Mouse (Mus musculus): Measurements from ENCODE around the gene Odf3. TPM values are rescaled to one million over a fixed set of nuclear protein-coding genes. Genes with fewer than 3 reads are reported as not detected.

Gene Odf3
- not detected in 2 replicates for polyA plus RNA-seq (2015; fragmentation: Nextera tagmentation; extraction: Ambion mirVana)

- no peak within 1 kb of the TSS for H3K9ac ChIP-seq (ENCODE audit: low read depth, low read length)
Measured at GRCm38 (mm10) chr7:140847755-140848580, at the start of gene Odf3. Odf3 (plus strand) TSS chr7:140847805.

GRCm38 (mm10) chr7:140798212-140798611 is 49.4 kb upstream of the Odf3 start:
- Histone ChIP-seq H3K36me3 (ENCODE audit: control insufficient read depth, insufficient read depth) (no peaks in the 10 kb centered on the region), H3K27me3 (replicated peaks; ENCODE audit: control insufficient read depth, insufficient read depth, low read length) (no peaks in the 10 kb centered on the region), H3K9ac (ENCODE audit: low read depth, low read length) (no peak overlapping the region), H3K4me3 (ENCODE audit: low read depth, low read length) (no peak overlapping the region), H3K9me3 (ENCODE audit: control insufficient read depth) (no peaks in the 10 kb centered on the region), H3K27ac (ENCODE audit: low read depth, low read length) (no peak overlapping the region), H3K4me1 (replicated peaks; ENCODE audit: control insufficient read depth, insufficient read depth, low read length) (no peaks in the 10 kb centered on the region), H3K4me2 (replicated peaks; ENCODE audit: low read depth) (no peak overlapping the region)
- no peak for ATAC-seq
- 64% methylated on average over 2 of the region's 2 CpGs for WGBS
- TF ChIP-seq CTCF (IDR thresholded peaks at IDR 0.05; ENCODE audit: low read depth) = no peak

More at GRCm38 (mm10) chr7:140847755-140848580, at the start of gene Odf3:
- Histone ChIP-seq H3K4me1 (replicated peaks; ENCODE audit: control insufficient read depth, insufficient read depth, low read length) (no peaks in the 10 kb centered on the region), H3K4me2 (replicated peaks; ENCODE audit: low read depth) (no peak within 1 kb of the TSS), H3K27ac (ENCODE audit: low read depth, low read length) (no peak within 1 kb of the TSS), H3K9me3 (ENCODE audit: control insufficient read depth) (no peaks in the 10 kb centered on the region), H3K4me3 (ENCODE audit: low read depth, low read length) (no peak within 1 kb of the TSS), H3K36me3 (ENCODE audit: control insufficient read depth, insufficient read depth) (peaks cover 17% of the 10 kb centered on the region), H3K27me3 (replicated peaks; ENCODE audit: control insufficient read depth, insufficient read depth, low read length) (no peaks in the 10 kb centered on the region; the same call in 1 of the 2 replicates)
- WGBS = 58% methylated on average over 11 of the region's 11 CpGs
- no peak for ATAC-seq
- no peak for TF ChIP-seq CTCF (IDR thresholded peaks at IDR 0.05; ENCODE audit: low read depth)

GRCm38 (mm10) chr7:140802629-140803028 is 45.0 kb upstream of the Odf3 start:
- ATAC-seq = no peak
- H3K4me1 ChIP-seq (replicated peaks; ENCODE audit: control insufficient read depth, insufficient read depth, low read length) = no peaks in the 10 kb centered on the region
- TF ChIP-seq CTCF (IDR thresholded peaks at IDR 0.05; ENCODE audit: low read depth) = no peak
- H3K27ac ChIP-seq (ENCODE audit: low read depth, low read length) = no peak overlapping the region
- no peak overlapping the region for H3K9ac ChIP-seq (ENCODE audit: low read depth, low read length)
- no peak overlapping the region for H3K4me2 ChIP-seq (replicated peaks; ENCODE audit: low read depth)
- H3K9me3 ChIP-seq (ENCODE audit: control insufficient read depth) = no peaks in the 10 kb centered on the region
- 72% methylated on average over 6 of the region's 6 CpGs for WGBS
- H3K36me3 ChIP-seq (ENCODE audit: control insufficient read depth, insufficient read depth) = no peaks in the 10 kb centered on the region
- no peaks in the 10 kb centered on the region for H3K27me3 ChIP-seq (replicated peaks; ENCODE audit: control insufficient read depth, insufficient read depth, low read length)
- no peak overlapping the region for H3K4me3 ChIP-seq (ENCODE audit: low read depth, low read length)

- 24% methylated on average over 1 of the region's 1 CpGs for WGBS
Measured at GRCm38 (mm10) chr7:140805704-140806103, 41.9 kb upstream of the Odf3 start.

GRCm38 (mm10) chr7:140810496-140810895 is 37.1 kb upstream of the Odf3 start:
- TF ChIP-seq CTCF (IDR thresholded peaks at IDR 0.05; ENCODE audit: low read depth) = peak; percentile 40
- 92% methylated on average over 6 of the region's 6 CpGs for WGBS
- Histone ChIP-seq H3K4me1 (replicated peaks; ENCODE audit: control insufficient read depth, insufficient read depth, low read length) (no peaks in the 10 kb centered on the region), H3K36me3 (ENCODE audit: control insufficient read depth, insufficient read depth) (no peaks in the 10 kb centered on the region), H3K27me3 (replicated peaks; ENCODE audit: control insufficient read depth, insufficient read depth, low read length) (no peaks in the 10 kb centered on the region), H3K4me2 (replicated peaks; ENCODE audit: low read depth) (no peak overlapping the region), H3K4me3 (ENCODE audit: low read depth, low read length) (no peak overlapping the region), H3K27ac (ENCODE audit: low read depth, low read length) (no peak overlapping the region), H3K9me3 (ENCODE audit: control insufficient read depth) (no peaks in the 10 kb centered on the region), H3K9ac (ENCODE audit: low read depth, low read length) (no peak overlapping the region)
- no peak for ATAC-seq

More at GRCm38 (mm10) chr7:140805704-140806103, 41.9 kb upstream of the Odf3 start:
- Histone ChIP-seq H3K27ac (ENCODE audit: low read depth, low read length) (no peak overlapping the region), H3K36me3 (ENCODE audit: control insufficient read depth, insufficient read depth) (no peaks in the 10 kb centered on the region), H3K4me1 (replicated peaks; ENCODE audit: control insufficient read depth, insufficient read depth, low read length) (no peaks in the 10 kb centered on the region), H3K4me2 (replicated peaks; ENCODE audit: low read depth) (no peak overlapping the region), H3K9ac (ENCODE audit: low read depth, low read length) (no peak overlapping the region), H3K27me3 (replicated peaks; ENCODE audit: control insufficient read depth, insufficient read depth, low read length) (no peaks in the 10 kb centered on the region), H3K4me3 (ENCODE audit: low read depth, low read length) (no peak overlapping the region), H3K9me3 (ENCODE audit: control insufficient read depth) (no peaks in the 10 kb centered on the region)
- ATAC-seq = peak; percentile 25; the same call in 1 of the 2 replicates
- peak; percentile 79 for TF ChIP-seq CTCF (IDR thresholded peaks at IDR 0.05; ENCODE audit: low read depth)

- Histone ChIP-seq H3K9me3 (ENCODE audit: control insufficient read depth) (no peaks in the 10 kb centered on the region), H3K4me3 (ENCODE audit: low read depth, low read length) (no peak overlapping the region), H3K36me3 (ENCODE audit: control insufficient read depth, insufficient read depth) (no peaks in the 10 kb centered on the region), H3K27ac (ENCODE audit: low read depth, low read length) (no peak overlapping the region), H3K4me2 (replicated peaks; ENCODE audit: low read depth) (no peak overlapping the region), H3K4me1 (replicated peaks; ENCODE audit: control insufficient read depth, insufficient read depth, low read length) (no peaks in the 10 kb centered on the region), H3K27me3 (replicated peaks; ENCODE audit: control insufficient read depth, insufficient read depth, low read length) (no peaks in the 10 kb centered on the region), H3K9ac (ENCODE audit: low read depth, low read length) (no peak overlapping the region)
- WGBS = 89% methylated on average over 13 of the region's 13 CpGs
- TF ChIP-seq CTCF (IDR thresholded peaks at IDR 0.05; ENCODE audit: low read depth) = no peak
- no peak for ATAC-seq
Measured at GRCm38 (mm10) chr7:140811714-140812113, 35.9 kb upstream of the Odf3 start.
